Mouse (Mus musculus): ENCODE measurements around the gene Zfp42. TPM values are rescaled to one million over a fixed set of nuclear protein-coding genes. Genes with fewer than 3 reads are reported as not detected.
"Not testable (repeated sequence)": the region's sequence is repeated elsewhere in the genome, so short reads cannot be mapped to it uniquely, and the experiment has no call there.

Gene Zfp42
- not detected for total RNA-seq (2021)
- long read RNA-seq = 0 reads

GRCm38 (mm10) chr8:43306896-43307295, at the start of gene Zfp42:
Zfp42 (minus strand) TSS chr8:43306980.
- no peak for DNase-seq (ENCODE audit: low spot score in 2 of 2)

- DNase-seq (ENCODE audit: low spot score in 2 of 2) = no peak
Measured at GRCm38 (mm10) chr8:43356069-43356770, 49.4 kb upstream of the Zfp42 start.

- DNase-seq (ENCODE audit: low spot score in 2 of 2) = not testable (repeated sequence)
Measured at GRCm38 (mm10) chr8:43352241-43352640, 45.5 kb upstream of the Zfp42 start.

- DNase-seq (ENCODE audit: low spot score in 2 of 2) = no peak
Measured at GRCm38 (mm10) chr8:43338555-43338954, 31.8 kb upstream of the Zfp42 start.

- no peak for DNase-seq (ENCODE audit: low spot score in 2 of 2)
Measured at GRCm38 (mm10) chr8:43333465-43333864, 26.7 kb upstream of the Zfp42 start.

GRCm38 (mm10) chr8:43331657-43332056, 24.9 kb upstream of the Zfp42 start:
- DNase-seq (ENCODE audit: low spot score in 2 of 2) = no peak

GRCm38 (mm10) chr8:43329913-43330705, 23.3 kb upstream of the Zfp42 start:
- no peak for DNase-seq (ENCODE audit: low spot score in 2 of 2)

- DNase-seq (ENCODE audit: low spot score in 2 of 2) = no peak
Measured at GRCm38 (mm10) chr8:43328666-43329065, 21.9 kb upstream of the Zfp42 start.

GRCm38 (mm10) chr8:43320771-43321170, 14.0 kb upstream of the Zfp42 start:
- no peak for DNase-seq (ENCODE audit: low spot score in 2 of 2)

GRCm38 (mm10) chr8:43308213-43308612, 1.4 kb upstream of the Zfp42 start:
- no peak for DNase-seq (ENCODE audit: low spot score in 2 of 2)

GRCm38 (mm10) chr8:43305676-43306075, 1.1 kb downstream of the Zfp42 start:
- no peak for DNase-seq (ENCODE audit: low spot score in 2 of 2)

GRCm38 (mm10) chr8:43299796-43300195, 7.0 kb downstream of the Zfp42 start:
- no peak for DNase-seq (ENCODE audit: low spot score in 2 of 2)

GRCm38 (mm10) chr8:43295826-43296225, 11.0 kb downstream of the Zfp42 start:
- no peak for DNase-seq (ENCODE audit: low spot score in 2 of 2)

- DNase-seq (ENCODE audit: low spot score in 2 of 2) = no peak
Measured at GRCm38 (mm10) chr8:43294191-43294590, 12.6 kb downstream of the Zfp42 start.

GRCm38 (mm10) chr8:43290424-43291111, 16.2 kb downstream of the Zfp42 start:
- no peak for DNase-seq (ENCODE audit: low spot score in 2 of 2)

GRCm38 (mm10) chr8:43289781-43290180, 17.0 kb downstream of the Zfp42 start:
- no peak for DNase-seq (ENCODE audit: low spot score in 2 of 2)

GRCm38 (mm10) chr8:43288840-43289239, 17.9 kb downstream of the Zfp42 start:
- no peak for DNase-seq (ENCODE audit: low spot score in 2 of 2)

- DNase-seq (ENCODE audit: low spot score in 2 of 2) = no peak
Measured at GRCm38 (mm10) chr8:43287456-43287855, 19.3 kb downstream of the Zfp42 start.

- no peak for DNase-seq (ENCODE audit: low spot score in 2 of 2)
Measured at GRCm38 (mm10) chr8:43283231-43283630, 23.5 kb downstream of the Zfp42 start.

GRCm38 (mm10) chr8:43278397-43278796, 28.4 kb downstream of the Zfp42 start:
- no peak for DNase-seq (ENCODE audit: low spot score in 2 of 2)

GRCm38 (mm10) chr8:43260961-43261360, 45.8 kb downstream of the Zfp42 start:
- DNase-seq (ENCODE audit: low spot score in 2 of 2) = no peak

- no peak for DNase-seq (ENCODE audit: low spot score in 2 of 2)
Measured at GRCm38 (mm10) chr8:43257886-43258285, 48.9 kb downstream of the Zfp42 start.

Measured in layer of hippocampus, adult 18-20 months (tissue).